Mouse (Mus musculus) intestine, embryonic 16.5 days (tissue): Measurements from ENCODE around the gene Cxcl2. TPM values are rescaled to one million over a fixed set of nuclear protein-coding genes. Genes with fewer than 3 reads are reported as not detected.

ENCODE experiments used
- ATAC-seq: fragments of 200-750 bp; cut with Nextera tagmentation; 2 replicates; pipeline ENCODE4 v1.8.0; 2017; ENCODE audit warnings: moderate TSS enrichment, moderate library complexity
- H3K27ac ChIP-seq: fragments of 300-500 bp; sonication (generic); 2 replicates; pipeline ENCODE4 v1.5.1; 2014; ENCODE audit warnings: mild to moderate bottlenecking, low read length
- H3K27me3 ChIP-seq: fragments of 300-500 bp; sonication (generic); replicated peaks from 2 replicates; pipeline ENCODE4 v1.6.1; 2014; ENCODE audit warnings: low read length, control low read depth, mixed read lengths; ENCODE audit not compliant: control insufficient read depth, insufficient read depth
- H3K36me3 ChIP-seq: fragments of 300-500 bp; sonication (generic); 2 replicates; pipeline ENCODE4 v1.6.1; 2014; ENCODE audit warnings: low read length, control low read depth; ENCODE audit not compliant: control insufficient read depth, insufficient read depth
- H3K4me1 ChIP-seq: fragments of 300-500 bp; sonication (generic); 2 replicates; pipeline ENCODE4 v1.6.1; 2014; ENCODE audit warnings: low read length, control low read depth, mixed read lengths; ENCODE audit not compliant: control insufficient read depth, insufficient read depth
- H3K4me2 ChIP-seq: fragments of 300-500 bp; sonication (generic); 2 replicates; pipeline ENCODE4 v1.6.1; 2014; ENCODE audit warnings: low read depth, low read length, control low read depth
- H3K4me3 ChIP-seq: fragments of 300-500 bp; sonication (generic); 2 replicates; pipeline ENCODE4 v1.5.1; 2014; ENCODE audit warnings: mild to moderate bottlenecking, low read length
- H3K9ac ChIP-seq: fragments of 300-500 bp; sonication (generic); 2 replicates; pipeline ENCODE4 v1.6.1; 2014; ENCODE audit warnings: low read depth, low read length
- H3K9me3 ChIP-seq: fragments of 300-500 bp; sonication (generic); 2 replicates; pipeline ENCODE4 v1.6.1; 2016; ENCODE audit warnings: low read length, control low read depth; ENCODE audit not compliant: control insufficient read depth
- WGBS: fragments of 180-500 bp; shearing (Covaris S2); extraction: QIAGEN DNeasy Blood & Tissue Kit; methylation state at CpG from one replicate; pipeline ENCODE4 v1.1.7; 2014; 5-methylcytosine and 5-hydroxymethylcytosine counted together
- polyA plus RNA-seq: library from polyadenylated mRNA; unstranded; fragments of >200 nt; fragmentation: Nextera tagmentation; extraction: Ambion mirVana; gene quantifications from 2 replicates; pipeline ENCODE4 v1.2.1, GENCODE M21; 2015

Cxcl2 gene
- polyA plus RNA-seq, 1 experiment from 2014 or later = not detected

- Histone ChIP-seq H3K36me3 (no peaks in the 10 kb centered on the region), H3K27ac (no peak overlapping the region), H3K27me3 (no peaks in the 10 kb centered on the region), H3K4me3 (no peak overlapping the region), H3K9ac (no peak overlapping the region), H3K4me2 (no peak overlapping the region), H3K4me1 (no peaks in the 10 kb centered on the region), H3K9me3 (no peaks in the 10 kb centered on the region)
- ATAC-seq = no peak
- 83% methylated on average over 8 of the region's 8 CpGs for WGBS
These were observed 49.2 kb downstream of the Cxcl2 start for GRCm38 (mm10) chr5:90952731-90953481.

Other genes with a start within 250 kb of the Cxcl2 start
- 0.33 and 0.44 TPM in 2 replicates for gene Cxcl5, start 144.5 kb upstream of the Cxcl2 start, polyA plus RNA-seq
- 1.3 and 2.5 TPM in 2 replicates for gene Ppbp, start 135.4 kb upstream of the Cxcl2 start, polyA plus RNA-seq
- 47.1 and 47.6 TPM in 2 replicates for gene Pf4, start 131.4 kb upstream of the Cxcl2 start, polyA plus RNA-seq
- gene Cxcl3, start 117.8 kb upstream of the Cxcl2 start, polyA plus RNA-seq = 0.13 TPM in 1 of 2 replicates, not detected in the other
- gene Cxcl15, start 109.3 kb upstream of the Cxcl2 start, polyA plus RNA-seq = 0.18 and 0.22 TPM in 2 replicates
- 0.73 and 0.76 TPM in 2 replicates for gene Cxcl1, start 12.6 kb upstream of the Cxcl2 start, polyA plus RNA-seq
- 31.1 and 33.1 TPM in 2 replicates for gene Mthfd2l, start 27.2 kb downstream of the Cxcl2 start, polyA plus RNA-seq
- 0.10 TPM in 1 of 2 replicates, not detected in the other for gene Epgn, start 123.6 kb downstream of the Cxcl2 start, polyA plus RNA-seq
- 1.3 and 1.5 TPM in 2 replicates for gene Ereg, start 170.8 kb downstream of the Cxcl2 start, polyA plus RNA-seq
- 2.9 and 3.8 TPM in 2 replicates for gene Areg, start 235.7 kb downstream of the Cxcl2 start, polyA plus RNA-seq